Mouse (Mus musculus) MEL (cell line): ENCODE measurements around the gene Pip5kl1.

Experiments used
- CTCF ChIP-seq, 3 experiments: IDR thresholded peaks in 2 of 3; conservative IDR thresholded peaks in 1 of 3; 2 replicates each; pipeline ENCODE4 v1.5.1; 2011 to 2012; ENCODE audit warnings: low read length in 3 of 3, low read depth in 2 of 3, mild to moderate bottlenecking in 2 of 3, improper control_type of control experiment in 1 of 3, inconsistent platforms in 1 of 3, mixed read lengths in 1 of 3, moderate library complexity in 1 of 3; ENCODE audit not compliant: control insufficient read depth in 1 of 3, insufficient read depth in 1 of 3, poor library complexity in 1 of 3, severe bottlenecking in 1 of 3
- ETS1 ChIP-seq: IDR thresholded peaks from 2 replicates; pipeline ENCODE4 v1.6.1; 2012; ENCODE audit warnings: low read depth, mild to moderate bottlenecking, inconsistent platforms, low read length, improper control_type of control experiment, moderate library complexity
- MXI1 ChIP-seq: IDR thresholded peaks from 2 replicates; pipeline ENCODE4 v1.6.1; 2011; ENCODE audit warnings: mild to moderate bottlenecking, low read depth, low read length, improper control_type of control experiment
- POLR2A ChIP-seq, 2 experiments: IDR thresholded peaks; 2 replicates each; pipeline ENCODE4 v1.6.1; 2011 to 2012; ENCODE audit warnings: low read length in 2 of 2, mild to moderate bottlenecking in 2 of 2, control low read depth in 1 of 2, improper control_type of control experiment in 1 of 2, low read depth in 1 of 2, moderate library complexity in 1 of 2; ENCODE audit not compliant: control insufficient read depth in 1 of 2, insufficient read depth in 1 of 2, poor library complexity in 1 of 2
- POLR2AphosphoS2 ChIP-seq: IDR thresholded peaks from 2 replicates; pipeline ENCODE4 v1.6.1; 2011; ENCODE audit warnings: low read length, improper control_type of control experiment

- TF ChIP-seq POLR2AphosphoS2 (no peak), ETS1 (no peak), POLR2A (IDR thresholded peaks at IDR 0.05; ENCODE audit: control insufficient read depth in 1 of 2, insufficient read depth in 1 of 2, low read depth in 1 of 2, low read length in 2 of 2, poor library complexity in 1 of 2) (peak; percentile 49 to 57; a peak in 2 of 4 replicates), CTCF (IDR thresholded peaks at IDR 0.05 in 2 of 3, conservative IDR thresholded peaks at IDR 0.05 in 1 of 3; ENCODE audit: control insufficient read depth in 1 of 3, insufficient read depth in 1 of 3, low read depth in 2 of 3, low read length in 3 of 3, poor library complexity in 1 of 3, severe bottlenecking in 1 of 3) (no peak), MXI1 (no peak; the same call in 1 of the 2 replicates)
These were observed 39.7 kb upstream of the Pip5kl1 start, which contains the start of gene Fam102a for GRCm38 (mm10) chr2:32534733-32535471.
